Mouse (Mus musculus) liver, embryonic 14.5 days (tissue): ENCODE measurements around the gene Gja5. TPM values are rescaled to one million over a fixed set of nuclear protein-coding genes. Genes with fewer than 3 reads are reported as not detected.
"Not testable (repeated sequence)": the region's sequence is repeated elsewhere in the genome, so short reads cannot be mapped to it uniquely, and the experiment has no call there.

Source experiments
- ATAC-seq: fragments of 200-750 bp; cut with Nextera tagmentation; 2 replicates; pipeline ENCODE4 v1.8.0; 2017; ENCODE audit warnings: moderate number of reproducible peaks, mild to moderate bottlenecking, moderate library complexity; ENCODE audit not compliant: insufficient read depth
- DNase-seq, 3 experiments: peaks; one replicate each; pipeline ENCODE4 v3.0.0-alpha.2; 2012 to 2013; ENCODE audit warnings: low read depth in 3 of 3, low spot score in 3 of 3
- H3K27ac ChIP-seq: fragments of 300-500 bp; sonication (generic); 2 replicates; pipeline ENCODE4 v1.5.1; 2014; ENCODE audit warnings: moderate library complexity, mild to moderate bottlenecking, control low read depth, inconsistent platforms
- H3K27me3 ChIP-seq: fragments of 300-500 bp; sonication (generic); 2 replicates; pipeline ENCODE4 v1.6.1; 2014; ENCODE audit warnings: mild to moderate bottlenecking, low read length, moderate library complexity; ENCODE audit not compliant: control insufficient read depth, insufficient read depth
- H3K36me3 ChIP-seq: fragments of 300-500 bp; sonication (generic); replicated peaks from 2 replicates; pipeline ENCODE4 v1.6.1; 2014; ENCODE audit warnings: low read depth; ENCODE audit not compliant: control insufficient read depth, insufficient read depth
- H3K4me1 ChIP-seq, 2 experiments: fragments of 200-500 bp in 1 of 2; fragments of 300-500 bp in 1 of 2; sonication (generic) in 1 of 2; replicated peaks; 2 replicates each; pipeline ENCODE4 v1.6.1; 2012 to 2014; ENCODE audit warnings: antibody characterized with exemption in 1 of 2, inconsistent platforms in 1 of 2, low read length in 1 of 2; ENCODE audit not compliant: control insufficient read depth in 2 of 2, insufficient read depth in 2 of 2
- H3K4me2 ChIP-seq: fragments of 300-500 bp; sonication (generic); 2 replicates; pipeline ENCODE4 v1.6.1; 2014; ENCODE audit warnings: low read depth, mild to moderate bottlenecking, control low read depth, moderate library complexity
- H3K4me3 ChIP-seq, 2 experiments: fragments of 200-500 bp in 1 of 2; fragments of 300-500 bp in 1 of 2; sonication (generic) in 1 of 2; 2 replicates each; pipeline ENCODE4 v1.5.1; 2012 to 2014; ENCODE audit warnings: low read depth in 2 of 2, low read length in 2 of 2, mild to moderate bottlenecking in 2 of 2, control low read depth in 1 of 2, inconsistent platforms in 1 of 2, moderate library complexity in 1 of 2; ENCODE audit not compliant: insufficient read depth in 1 of 2
- H3K9ac ChIP-seq: fragments of 300-500 bp; sonication (generic); replicated peaks from 2 replicates; pipeline ENCODE4 v1.6.1; 2014; ENCODE audit warnings: mild to moderate bottlenecking, control low read depth, moderate library complexity
- H3K9me3 ChIP-seq: fragments of 300-500 bp; sonication (generic); 2 replicates; pipeline ENCODE4 v1.6.1; 2016; ENCODE audit warnings: low read length, mixed read lengths; ENCODE audit not compliant: control insufficient read depth
- CTCF ChIP-seq: IDR thresholded peaks from 2 replicates; pipeline ENCODE4 v1.5.1; 2016; ENCODE audit warnings: antibody characterized with exemption, low read depth, control low read depth
- EP300 ChIP-seq: IDR thresholded peaks from 2 replicates; pipeline ENCODE4 v1.6.1; 2016; ENCODE audit warnings: antibody characterized with exemption, low read depth
- WGBS: fragments of 180-500 bp; shearing (Covaris S2); extraction: QIAGEN DNeasy Blood & Tissue Kit; methylation state at CpG from one replicate; pipeline ENCODE4 v1.1.7; 2014; ENCODE audit not compliant: insufficient replicate concordance; 5-methylcytosine and 5-hydroxymethylcytosine counted together
- polyA plus RNA-seq, 2 experiments: library from polyadenylated mRNA; depleted of rRNA in 1 of 2; stranded (reverse) in 1 of 2; unstranded in 1 of 2; fragments of >200 nt; fragmentation: Nextera tagmentation in 1 of 2; extraction: Ambion mirVana in 1 of 2; gene quantifications; 2 replicates each; pipeline versions ENCODE4 v1.2.1 to v1.2.3; 2012 to 2014

Gene Gja5
- polyA plus RNA-seq, 2 experiments = 0.58 to 1.5 TPM

DNA sequence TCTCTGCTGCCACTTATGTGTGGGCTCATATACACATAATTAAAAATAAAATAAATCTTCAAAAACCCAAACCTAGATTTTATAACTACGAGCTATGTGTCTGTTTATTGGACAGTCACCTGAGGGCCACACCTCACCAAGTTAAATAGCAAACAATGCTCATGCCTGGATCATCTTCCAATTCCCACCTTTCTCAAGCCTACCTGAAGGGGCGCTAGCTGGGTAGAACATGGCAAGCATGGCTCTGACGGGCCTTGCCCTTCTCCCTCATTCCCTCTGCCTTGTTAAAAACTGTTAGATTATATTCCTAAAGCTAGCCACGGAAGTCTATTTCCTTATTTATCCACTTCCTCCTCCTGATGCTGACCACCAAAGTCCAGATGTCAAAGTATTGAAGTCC lies 173.9 kb downstream of the Gja5 start:
- no peaks in the 10 kb centered on the region for H3K27me3 ChIP-seq
- 25% methylated on average over 4 of the region's 4 CpGs for WGBS
- no peak overlapping the region for H3K27ac ChIP-seq
- no peak for TF ChIP-seq CTCF
- no peak for TF ChIP-seq EP300
- ATAC-seq (no peak), DNase-seq (no peak)
- H3K9me3 ChIP-seq = no peaks in the 10 kb centered on the region
- H3K4me2 ChIP-seq = no peak overlapping the region
- H3K4me1 ChIP-seq = no peaks in the 10 kb centered on the region; a peak in 1 of 4 replicates
- no peak overlapping the region for H3K4me3 ChIP-seq
- H3K36me3 ChIP-seq = no peaks in the 10 kb centered on the region
- no peak overlapping the region for H3K9ac ChIP-seq

GRCm38 (mm10) chr3:97082156-97082555 lies 177.7 kb downstream of the Gja5 start:
- Histone ChIP-seq H3K27me3 (no peaks in the 10 kb centered on the region), H3K4me2 (no peak overlapping the region)

DNA sequence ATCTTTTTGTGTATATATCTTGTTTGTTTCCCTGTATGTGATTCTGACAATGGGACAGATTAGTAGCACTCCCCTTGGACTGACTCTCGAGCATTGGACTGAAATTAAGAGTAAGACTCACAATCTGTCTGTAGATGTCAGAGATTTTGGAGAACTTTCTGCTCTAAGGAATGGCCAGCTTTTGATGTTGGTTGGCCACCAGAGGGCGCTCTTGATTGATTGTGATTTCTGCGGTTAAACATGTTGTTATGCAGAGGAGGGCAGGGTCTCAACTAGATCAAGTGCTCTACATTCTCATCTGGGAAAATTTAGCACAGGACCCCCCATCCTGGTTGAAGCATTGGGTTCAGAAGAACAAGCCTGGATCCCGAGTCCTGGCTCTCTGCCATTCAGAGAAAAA lies 182.8 kb downstream of the Gja5 start:
- H3K4me3 ChIP-seq = no peak overlapping the region
- DNase-seq (peak in 2 of 3 experiments; percentile 3 to 4), ATAC-seq (no peak)
- no peaks in the 10 kb centered on the region for H3K27me3 ChIP-seq
- no peak overlapping the region for H3K9ac ChIP-seq
- no peak overlapping the region for H3K4me2 ChIP-seq
- 38% methylated on average over 4 of the region's 4 CpGs for WGBS
- no peaks in the 10 kb centered on the region for H3K4me1 ChIP-seq
- no peaks in the 10 kb centered on the region for H3K36me3 ChIP-seq
- no peak overlapping the region for H3K27ac ChIP-seq
- no peaks in the 10 kb centered on the region for H3K9me3 ChIP-seq
- TF ChIP-seq EP300 = no peak
- peak; percentile 66 for TF ChIP-seq CTCF

More at GRCm38 (mm10) chr3:97082156-97082555, 177.7 kb downstream of the Gja5 start:
- DNase-seq (no peak), ATAC-seq (no peak)
- TF ChIP-seq CTCF (no peak), EP300 (no peak)
- Histone ChIP-seq H3K9ac (no peak overlapping the region), H3K4me3 (no peak overlapping the region), H3K36me3 (no peaks in the 10 kb centered on the region), H3K4me1 (no peaks in the 10 kb centered on the region), H3K27ac (no peak overlapping the region), H3K9me3 (no peaks in the 10 kb centered on the region)
- WGBS = 67% methylated on average over 5 of the region's 5 CpGs

- not testable (repeated sequence) for ATAC-seq, H3K27me3 ChIP-seq, H3K4me2 ChIP-seq, H3K27ac ChIP-seq, H3K9me3 ChIP-seq, H3K36me3 ChIP-seq, H3K4me1 ChIP-seq, H3K9ac ChIP-seq, DNase-seq, H3K4me3 ChIP-seq
- WGBS = 73% methylated on average over 4 of the region's 4 CpGs
Observed at GRCm38 (mm10) chr3:97088291-97088690, 183.8 kb downstream of the Gja5 start.

DNA sequence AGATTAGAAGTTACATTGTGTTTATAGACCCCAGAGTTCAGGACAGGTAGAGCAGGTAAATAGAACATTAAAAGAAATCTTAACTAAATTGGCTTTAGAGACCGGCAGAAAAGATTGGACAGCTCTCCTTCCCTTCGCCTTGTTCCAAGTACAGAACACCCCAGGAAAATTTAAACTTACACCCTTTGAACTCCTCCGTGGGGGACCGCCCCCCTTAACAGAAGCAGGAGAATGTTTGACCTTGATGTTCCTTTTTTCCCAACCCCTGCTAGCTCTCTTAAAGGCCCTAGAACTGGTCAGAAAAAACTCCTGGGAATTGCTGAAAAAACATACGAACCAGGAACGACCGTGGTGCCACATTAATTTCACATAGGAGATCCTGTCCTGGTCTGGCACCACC lies 187.5 kb downstream of the Gja5 start:
- 67% methylated on average over 7 of the region's 7 CpGs for WGBS
- ATAC-seq = not testable (repeated sequence)

DNA sequence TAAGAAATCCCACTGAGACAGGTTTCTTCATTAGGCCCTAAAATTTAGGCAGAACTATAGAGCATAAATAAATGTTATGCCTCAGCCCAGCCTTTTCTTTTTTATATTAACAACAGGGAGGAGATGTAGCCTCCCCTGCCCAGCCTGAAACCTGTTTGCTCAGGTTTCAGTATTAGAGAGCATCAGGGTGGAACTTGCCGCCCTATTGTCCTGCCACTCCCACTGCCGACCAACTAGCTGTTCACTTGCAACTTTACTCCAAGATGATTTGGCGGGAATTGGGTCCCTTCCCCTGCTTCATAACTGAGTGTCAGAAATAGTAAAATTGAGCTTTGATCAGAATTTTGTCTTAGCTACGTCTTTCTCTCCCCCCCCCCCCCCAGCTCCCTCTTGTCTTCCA lies 192.2 kb downstream of the Gja5 start:
- DNase-seq, H3K36me3 ChIP-seq, H3K4me3 ChIP-seq, H3K9ac ChIP-seq, H3K4me2 ChIP-seq, H3K9me3 ChIP-seq, H3K27ac ChIP-seq, ATAC-seq, H3K4me1 ChIP-seq, H3K27me3 ChIP-seq: not testable (repeated sequence)
- 59% methylated on average over 4 of the region's 4 CpGs for WGBS

More for the DNA sequence above, 187.5 kb downstream of the Gja5 start:
- H3K27ac ChIP-seq, H3K9me3 ChIP-seq, H3K36me3 ChIP-seq, H3K4me1 ChIP-seq, H3K4me3 ChIP-seq, H3K27me3 ChIP-seq, H3K9ac ChIP-seq, DNase-seq, H3K4me2 ChIP-seq: not testable (repeated sequence)
